Mouse (Mus musculus): ENCODE results near the gene Fos.

DNA sequence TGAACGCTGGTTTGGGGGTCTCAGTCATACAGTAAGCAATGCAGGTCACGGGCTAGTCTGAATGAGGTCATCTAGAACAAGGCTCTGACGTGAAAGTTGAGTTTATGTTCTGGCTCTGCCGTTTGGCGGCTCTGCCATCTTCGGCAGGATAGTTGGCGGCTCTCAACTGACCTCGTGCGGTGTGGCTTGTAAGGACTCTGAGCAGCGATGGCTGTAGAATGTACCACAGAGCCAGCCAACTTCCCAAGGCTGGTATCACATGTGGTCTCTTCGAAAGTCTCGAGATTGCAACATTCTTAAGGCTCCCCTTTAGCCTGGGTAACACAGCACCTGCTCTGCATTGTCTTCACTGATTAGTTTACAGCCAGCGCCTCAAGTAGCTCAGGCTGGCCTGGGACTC, 43.6 kb downstream of the Fos start:
- TF ChIP-seq CTCF (IDR thresholded peaks at IDR 0.05; ENCODE audit: low read depth, low read length) (no peak), POLR2A (IDR thresholded peaks at IDR 0.05; ENCODE audit: extremely low read depth, insufficient read depth, low read length) (no peak)
